In genomic region chr17:40275519-40275918, GRCm38 (mm10) we compare ENCODE assay signal across 26 mouse cellular contexts. TPM values are rescaled to one million over a fixed set of nuclear protein-coding genes. Genes with fewer than 3 reads are reported as not detected.
"Had no signal": no experiment of that assay in that cellular context is flagged by ENCODE, and none has a peak within 500 bp of the region (broad histone marks: within the 10 kb centered on the region; RNA-seq: fewer than 3 reads in every experiment).

No protein-coding gene starts in this region.

- H3K27me3 ChIP-seq: lung, embryonic 15.5 days; megakaryocyte, embryonic 14.5 days; midbrain, embryonic 13.5 days; midbrain, embryonic 15.5 days; neural tube, embryonic 13.5 days; neural tube, embryonic 15.5 days had no signal

- ATAC-seq: liver, postnatal 0 days; lung, postnatal 0 days; midbrain, embryonic 13.5 days; midbrain, embryonic 15.5 days had no signal

- H3K9ac ChIP-seq: liver, postnatal 0 days; lung, embryonic 15.5 days; midbrain, embryonic 13.5 days; midbrain, embryonic 15.5 days; neural tube, embryonic 13.5 days; neural tube, embryonic 15.5 days had no signal

- H3K4me3 ChIP-seq: lung, embryonic 15.5 days; megakaryocyte, embryonic 14.5 days; midbrain, embryonic 13.5 days; midbrain, embryonic 15.5 days; neural tube, embryonic 13.5 days; neural tube, embryonic 15.5 days had no signal

- DNase-seq: liver, postnatal 0 days; lung, adult 2 months; lung, postnatal 14 days; lung, postnatal 36 days; retina, postnatal 1 day; right cerebral cortex, adult 18-20 months; right cerebral cortex, postnatal 25 days; right cerebral cortex, postnatal 4 days; spleen, adult 18-20 months; thymus, adult 18-20 months; thymus, postnatal 14 days; thymus, postnatal 36 days had no signal

- H3K9me3 ChIP-seq: lung, embryonic 15.5 days; megakaryocyte, embryonic 14.5 days; midbrain, embryonic 13.5 days; midbrain, embryonic 15.5 days; neural tube, embryonic 13.5 days; neural tube, embryonic 15.5 days had no signal

- H3K4me2 ChIP-seq: lung, embryonic 15.5 days; midbrain, embryonic 11.5 days; midbrain, embryonic 13.5 days; midbrain, embryonic 15.5 days; neural tube, embryonic 13.5 days; neural tube, embryonic 15.5 days had no signal

- H3K4me1 ChIP-seq: lung, embryonic 15.5 days; midbrain, embryonic 13.5 days; midbrain, embryonic 15.5 days; neural tube, embryonic 13.5 days; neural tube, embryonic 15.5 days had no signal

- H3K27ac ChIP-seq: lung, embryonic 15.5 days; macrophage; midbrain, embryonic 13.5 days; midbrain, embryonic 15.5 days; neural tube, embryonic 13.5 days; neural tube, embryonic 15.5 days had no signal

- H3K36me3 ChIP-seq: lung, embryonic 15.5 days; midbrain, embryonic 13.5 days; midbrain, embryonic 15.5 days; neural tube, embryonic 13.5 days; neural tube, embryonic 15.5 days had no signal

RNA-seq across cellular contexts. Expression of gene Crisp3, which starts 33.4 kb away (rescaled TPM):
- polyA plus RNA-seq: liver, postnatal 0 days; lung, adult 2 months; lung, embryonic 15.5 days; lung, postnatal 0 days; macrophage; midbrain, embryonic 11.5 days; midbrain, embryonic 13.5 days; midbrain, embryonic 15.5 days; midbrain, postnatal 0 days; neural tube, embryonic 11.5 days; neural tube, embryonic 13.5 days; neural tube, embryonic 15.5 days; small intestine, adult 2 months; stomach, embryonic 14.5 days; stomach, embryonic 16.5 days had no signal

RNA-seq across cellular contexts. Expression of gene Crisp1, which starts 43.5 kb away (rescaled TPM):
- polyA plus RNA-seq: liver, postnatal 0 days; lung, embryonic 15.5 days; lung, postnatal 0 days; macrophage; midbrain, embryonic 11.5 days; midbrain, embryonic 13.5 days; midbrain, embryonic 15.5 days; neural tube, embryonic 11.5 days; neural tube, embryonic 13.5 days; neural tube, embryonic 15.5 days; small intestine, adult 2 months; stomach, embryonic 14.5 days had no signal
